Mouse (Mus musculus): ENCODE measurements at regions not wholly inside any gene's neighbourhood (a gene's known extent, or its start where the extent isn't known, plus 50 kb on each side); places are given as distances from the start of the nearest gene placed in this dataset.
A peak's percentile ranks its signal among the peaks of the same experiment; 100 is the strongest.

- no peak overlapping the region for H3K9ac ChIP-seq
- no peaks in the 10 kb centered on the region for H3K27me3 ChIP-seq
- H3K4me3 ChIP-seq = no peak overlapping the region
- ATAC-seq = peak; percentile 57; the same call in 1 of the 2 replicates
- no peak overlapping the region for H3K4me2 ChIP-seq
- 79% methylated on average over 5 of the region's 5 CpGs for WGBS
- H3K4me1 ChIP-seq = no peaks in the 10 kb centered on the region
- no peaks in the 10 kb centered on the region for H3K36me3 ChIP-seq (ENCODE audit: poor library complexity, severe bottlenecking)
- H3K27ac ChIP-seq = no peak overlapping the region
- no peaks in the 10 kb centered on the region for H3K9me3 ChIP-seq (replicated peaks)
Observed at GRCm38 (mm10) chr2:161470844-161471243, 362.0 kb upstream of the Chd6 start.

- Histone ChIP-seq H3K4me2 (no peak overlapping the region), H3K9me3 (replicated peaks) (no peaks in the 10 kb centered on the region), H3K36me3 (ENCODE audit: poor library complexity, severe bottlenecking) (no peaks in the 10 kb centered on the region), H3K4me3 (no peak overlapping the region), H3K27ac (no peak overlapping the region), H3K9ac (no peak overlapping the region), H3K4me1 (no peaks in the 10 kb centered on the region), H3K27me3 (no peaks in the 10 kb centered on the region)
- peak; percentile 70; the same call in 1 of the 2 replicates for ATAC-seq
- 34% methylated on average over 2 of the region's 2 CpGs for WGBS
Observed at GRCm38 (mm10) chr2:161470025-161470424, 361.1 kb upstream of the Chd6 start.

- Histone ChIP-seq H3K9ac (no peak overlapping the region), H3K36me3 (ENCODE audit: poor library complexity, severe bottlenecking) (no peaks in the 10 kb centered on the region), H3K9me3 (replicated peaks) (no peaks in the 10 kb centered on the region), H3K4me2 (no peak overlapping the region), H3K4me3 (no peak overlapping the region), H3K4me1 (no peaks in the 10 kb centered on the region), H3K27ac (no peak overlapping the region), H3K27me3 (no peaks in the 10 kb centered on the region)
- no peak for ATAC-seq
- WGBS = 89% methylated on average over 1 of the region's 1 CpGs
Observed at GRCm38 (mm10) chr2:161467035-161467434, 358.2 kb upstream of the Chd6 start.

- H3K4me1 ChIP-seq = no peaks in the 10 kb centered on the region
- no peaks in the 10 kb centered on the region for H3K9me3 ChIP-seq (replicated peaks)
- no peak overlapping the region for H3K9ac ChIP-seq
- no peak for ATAC-seq
- 91% methylated on average over 4 of the region's 4 CpGs for WGBS
- no peaks in the 10 kb centered on the region for H3K36me3 ChIP-seq (ENCODE audit: poor library complexity, severe bottlenecking)
- H3K27me3 ChIP-seq = no peaks in the 10 kb centered on the region
- no peak overlapping the region for H3K27ac ChIP-seq
- H3K4me2 ChIP-seq = no peak overlapping the region
- no peak overlapping the region for H3K4me3 ChIP-seq
Observed at GRCm38 (mm10) chr2:161460600-161460999, 351.7 kb upstream of the Chd6 start.

- Histone ChIP-seq H3K9ac (no peak overlapping the region), H3K4me1 (peaks cover 11% of the 10 kb centered on the region; the same call in 1 of the 2 replicates), H3K4me2 (no peak overlapping the region), H3K4me3 (no peak overlapping the region), H3K27ac (no peak overlapping the region), H3K27me3 (no peaks in the 10 kb centered on the region), H3K36me3 (ENCODE audit: poor library complexity, severe bottlenecking) (no peaks in the 10 kb centered on the region), H3K9me3 (replicated peaks) (no peaks in the 10 kb centered on the region)
- ATAC-seq = no peak
- 38% methylated on average over 6 of the region's 6 CpGs for WGBS
Observed at GRCm38 (mm10) chr2:161454466-161454865, 345.6 kb upstream of the Chd6 start.

GRCm38 (mm10) chr2:161433816-161434215, 324.9 kb upstream of the Chd6 start:
- H3K4me1 ChIP-seq = peaks cover 5% of the 10 kb centered on the region; the same call in 1 of the 2 replicates
- H3K36me3 ChIP-seq (ENCODE audit: poor library complexity, severe bottlenecking) = no peaks in the 10 kb centered on the region
- no peak overlapping the region for H3K4me3 ChIP-seq
- H3K27me3 ChIP-seq = no peaks in the 10 kb centered on the region
- WGBS = 9% methylated on average over 9 of the region's 9 CpGs
- no peak overlapping the region for H3K27ac ChIP-seq
- no peak for ATAC-seq
- no peaks in the 10 kb centered on the region; the same call in 1 of the 2 replicates for H3K9me3 ChIP-seq (replicated peaks)
- no peak overlapping the region for H3K4me2 ChIP-seq
- H3K9ac ChIP-seq = no peak overlapping the region

- peaks cover 12% of the 10 kb centered on the region for H3K27me3 ChIP-seq
- no peaks in the 10 kb centered on the region; the same call in 1 of the 2 replicates for H3K9me3 ChIP-seq (replicated peaks)
- no peak overlapping the region for H3K27ac ChIP-seq
- H3K4me2 ChIP-seq = no peak overlapping the region
- peaks cover 5% of the 10 kb centered on the region; the same call in 1 of the 2 replicates for H3K4me1 ChIP-seq
- 34% methylated on average over 3 of the region's 3 CpGs for WGBS
- no peak overlapping the region for H3K9ac ChIP-seq
- no peaks in the 10 kb centered on the region for H3K36me3 ChIP-seq (ENCODE audit: poor library complexity, severe bottlenecking)
- no peak overlapping the region for H3K4me3 ChIP-seq
- peak; percentile 58; the same call in 1 of the 2 replicates for ATAC-seq
Observed at GRCm38 (mm10) chr2:161429294-161429693, 320.4 kb upstream of the Chd6 start.

GRCm38 (mm10) chr2:161425587-161425986, 316.7 kb upstream of the Chd6 start:
- Histone ChIP-seq H3K9me3 (replicated peaks) (no peaks in the 10 kb centered on the region), H3K27me3 (peaks cover 12% of the 10 kb centered on the region), H3K36me3 (ENCODE audit: poor library complexity, severe bottlenecking) (no peaks in the 10 kb centered on the region), H3K4me3 (no peak overlapping the region), H3K9ac (no peak overlapping the region), H3K27ac (no peak overlapping the region), H3K4me1 (no peaks in the 10 kb centered on the region), H3K4me2 (no peak overlapping the region)
- no peak for ATAC-seq
- 56% methylated on average over 3 of the region's 3 CpGs for WGBS

- Histone ChIP-seq H3K4me2 (no peak overlapping the region), H3K4me1 (peaks cover 11% of the 10 kb centered on the region), H3K27ac (no peak overlapping the region), H3K9ac (no peak overlapping the region), H3K27me3 (peaks cover 5% of the 10 kb centered on the region; the same call in 1 of the 2 replicates), H3K9me3 (replicated peaks) (no peaks in the 10 kb centered on the region), H3K36me3 (ENCODE audit: poor library complexity, severe bottlenecking) (no peaks in the 10 kb centered on the region), H3K4me3 (no peak overlapping the region)
- no peak for ATAC-seq
- WGBS = 89% methylated on average over 7 of the region's 7 CpGs
Observed at GRCm38 (mm10) chr2:161418062-161418461, 309.2 kb upstream of the Chd6 start.

- H3K27ac ChIP-seq = no peak overlapping the region
- no peak for ATAC-seq
- 23% methylated on average over 13 of the region's 13 CpGs for WGBS
Observed at GRCm38 (mm10) chr2:161416218-161416927, 307.5 kb upstream of the Chd6 start.

GRCm38 (mm10) chr2:161408306-161408705, 299.4 kb upstream of the Chd6 start:
- Histone ChIP-seq H3K36me3 (ENCODE audit: poor library complexity, severe bottlenecking) (no peaks in the 10 kb centered on the region), H3K9me3 (replicated peaks) (no peaks in the 10 kb centered on the region), H3K4me2 (no peak overlapping the region), H3K27me3 (no peaks in the 10 kb centered on the region), H3K27ac (no peak overlapping the region), H3K4me3 (no peak overlapping the region), H3K9ac (no peak overlapping the region), H3K4me1 (peaks cover 5% of the 10 kb centered on the region; the same call in 1 of the 2 replicates)
- no peak for ATAC-seq
- WGBS = 93% methylated on average over 1 of the region's 1 CpGs

More at GRCm38 (mm10) chr2:161416218-161416927, 307.5 kb upstream of the Chd6 start:
- Histone ChIP-seq H3K36me3 (ENCODE audit: poor library complexity, severe bottlenecking) (no peaks in the 10 kb centered on the region), H3K27me3 (peaks cover 5% of the 10 kb centered on the region; the same call in 1 of the 2 replicates), H3K9me3 (replicated peaks) (no peaks in the 10 kb centered on the region), H3K4me3 (no peak overlapping the region), H3K9ac (no peak overlapping the region), H3K4me1 (peaks cover 11% of the 10 kb centered on the region), H3K4me2 (no peak overlapping the region)

- Histone ChIP-seq H3K36me3 (ENCODE audit: poor library complexity, severe bottlenecking) (no peaks in the 10 kb centered on the region), H3K27me3 (no peaks in the 10 kb centered on the region), H3K9me3 (replicated peaks) (no peaks in the 10 kb centered on the region), H3K4me1 (peaks cover under 1% of the 10 kb centered on the region; the same call in 1 of the 2 replicates), H3K4me3 (no peak overlapping the region), H3K9ac (no peak overlapping the region), H3K4me2 (no peak overlapping the region), H3K27ac (no peak overlapping the region)
- WGBS = 64% methylated on average over 1 of the region's 1 CpGs
- ATAC-seq = no peak
Observed at GRCm38 (mm10) chr2:161405847-161406384, 297.0 kb upstream of the Chd6 start.

All from forebrain, embryonic 13.5 days (tissue).